Mouse (Mus musculus): ENCODE measurements around the gene Ednrb. TPM values are rescaled to one million over a fixed set of nuclear protein-coding genes. Genes with fewer than 3 reads are reported as not detected.

The Ednrb gene
- polyA plus RNA-seq, 1 experiment from 2014 or later, result 72.2 TPM

DNA sequence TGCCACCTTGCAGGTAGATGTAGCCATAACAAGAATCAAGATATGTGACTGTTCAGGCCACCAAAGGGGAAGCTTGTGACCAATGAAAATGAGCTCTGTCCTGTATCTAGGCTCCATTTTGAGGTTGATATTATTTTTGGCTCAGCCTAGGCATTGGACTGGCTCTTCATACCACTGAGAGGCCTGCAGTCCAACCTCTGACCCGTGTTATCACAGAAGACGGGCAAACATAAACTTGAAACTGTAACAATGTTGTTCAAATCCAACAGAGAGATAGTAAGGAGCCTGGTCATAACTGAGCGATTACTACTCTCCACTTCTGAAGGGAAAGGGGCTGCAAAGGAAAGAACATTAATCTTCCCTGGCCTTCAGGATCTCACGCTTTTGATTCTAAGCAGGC is 11.7 kb downstream of the Ednrb start:
- Histone ChIP-seq H3K27ac (ENCODE audit: low read length) (no peak overlapping the region), H3K4me2 (ENCODE audit: low read depth, low read length) (no peak overlapping the region), H3K4me1 (ENCODE audit: control insufficient read depth, insufficient read depth, low read length) (no peaks in the 10 kb centered on the region), H3K4me3 (ENCODE audit: low read length) (no peak overlapping the region), H3K9me3 (replicated peaks; ENCODE audit: control insufficient read depth, low read length) (no peaks in the 10 kb centered on the region), H3K36me3 (ENCODE audit: control insufficient read depth, insufficient read depth) (no peaks in the 10 kb centered on the region), H3K9ac (ENCODE audit: low read length) (no peak overlapping the region), H3K27me3 (ENCODE audit: control insufficient read depth, insufficient read depth, low read length) (no peaks in the 10 kb centered on the region)
- WGBS, result 43% methylated on average over 4 of the region's 4 CpGs
- peak; percentile 71 for ATAC-seq (replicated peaks; ENCODE audit: extremely low read depth, insufficient read depth, low FRiP score)

DNA sequence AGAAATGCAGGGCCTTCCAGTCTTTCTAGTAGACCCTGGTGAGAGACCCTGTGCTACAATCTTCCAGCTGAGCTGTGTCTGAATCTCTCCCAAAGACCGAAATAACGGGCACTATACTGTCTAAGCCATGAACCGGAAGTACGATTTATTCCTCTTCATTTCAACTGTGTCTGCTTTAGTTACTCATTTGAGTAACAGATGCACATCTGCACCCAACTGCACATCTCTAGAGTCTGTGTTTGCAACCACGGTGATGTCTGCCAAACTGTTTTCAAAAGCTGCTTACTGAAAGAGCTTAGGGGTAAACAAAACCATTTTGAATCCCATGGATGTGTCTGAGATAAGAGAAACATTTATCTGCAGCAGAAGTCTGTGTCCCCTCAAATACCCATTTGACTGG is 13.2 kb downstream of the Ednrb start:
- WGBS, result 65% methylated on average over 5 of the region's 5 CpGs
- H3K27ac ChIP-seq (ENCODE audit: low read length), result no peak overlapping the region
- no peak overlapping the region for H3K4me3 ChIP-seq (ENCODE audit: low read length)
- H3K4me1 ChIP-seq (ENCODE audit: control insufficient read depth, insufficient read depth, low read length), result no peaks in the 10 kb centered on the region
- no peaks in the 10 kb centered on the region for H3K36me3 ChIP-seq (ENCODE audit: control insufficient read depth, insufficient read depth)
- no peak for ATAC-seq (replicated peaks; ENCODE audit: extremely low read depth, insufficient read depth, low FRiP score)
- H3K9ac ChIP-seq (ENCODE audit: low read length), result no peak overlapping the region
- no peaks in the 10 kb centered on the region for H3K27me3 ChIP-seq (ENCODE audit: control insufficient read depth, insufficient read depth, low read length)
- no peaks in the 10 kb centered on the region for H3K9me3 ChIP-seq (replicated peaks; ENCODE audit: control insufficient read depth, low read length)
- H3K4me2 ChIP-seq (ENCODE audit: low read depth, low read length), result no peak overlapping the region

DNA sequence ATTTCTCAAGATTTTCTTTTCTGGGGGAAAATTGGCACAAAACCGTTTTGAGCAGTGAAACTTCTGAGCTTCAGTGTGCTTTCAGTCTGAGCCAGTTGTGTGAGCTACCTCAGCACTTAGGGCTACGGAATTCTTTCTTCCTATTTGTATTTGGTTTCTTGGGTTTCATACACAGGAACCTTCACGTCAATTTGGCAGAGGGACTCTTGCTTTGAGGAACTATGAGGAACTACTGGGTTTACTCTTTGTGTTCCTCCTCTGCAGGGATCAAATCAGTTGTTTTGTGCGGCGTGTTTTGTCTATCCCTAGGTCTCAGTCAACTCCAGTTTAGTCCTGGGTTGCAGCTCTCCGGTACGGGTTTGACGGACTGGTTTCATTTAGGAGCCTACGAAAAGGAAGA is 17.9 kb downstream of the Ednrb start:
- H3K27ac ChIP-seq (ENCODE audit: low read length), result no peak overlapping the region
- no peak overlapping the region for H3K4me2 ChIP-seq (ENCODE audit: low read depth, low read length)
- no peaks in the 10 kb centered on the region for H3K4me1 ChIP-seq (ENCODE audit: control insufficient read depth, insufficient read depth, low read length)
- no peaks in the 10 kb centered on the region for H3K36me3 ChIP-seq (ENCODE audit: control insufficient read depth, insufficient read depth)
- H3K4me3 ChIP-seq (ENCODE audit: low read length), result no peak overlapping the region
- no peaks in the 10 kb centered on the region for H3K9me3 ChIP-seq (replicated peaks; ENCODE audit: control insufficient read depth, low read length)
- no peaks in the 10 kb centered on the region for H3K27me3 ChIP-seq (ENCODE audit: control insufficient read depth, insufficient read depth, low read length)
- no peak for ATAC-seq (replicated peaks; ENCODE audit: extremely low read depth, insufficient read depth, low FRiP score)
- no peak overlapping the region for H3K9ac ChIP-seq (ENCODE audit: low read length)
- 83% methylated on average over 9 of the region's 9 CpGs for WGBS

DNA sequence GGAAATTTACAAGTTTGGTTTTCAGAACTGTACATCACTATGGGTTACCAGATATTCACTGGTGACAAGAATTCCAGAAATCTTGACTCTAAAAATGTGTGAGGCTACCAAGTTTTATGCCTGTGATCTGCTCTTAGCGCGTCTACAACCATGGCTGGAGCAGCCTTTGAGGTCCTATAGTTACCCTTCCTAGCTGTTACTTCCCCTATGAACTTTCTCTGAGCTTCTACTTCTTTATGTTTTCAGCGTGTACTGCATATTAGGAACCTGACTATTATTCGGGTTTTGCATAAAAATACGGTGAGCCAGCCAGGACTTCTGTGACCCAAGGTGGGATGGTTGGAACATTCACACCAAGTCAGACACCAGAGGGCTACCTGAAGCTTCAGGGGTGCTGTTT is 18.3 kb downstream of the Ednrb start:
- no peaks in the 10 kb centered on the region for H3K9me3 ChIP-seq (replicated peaks; ENCODE audit: control insufficient read depth, low read length)
- H3K27ac ChIP-seq (ENCODE audit: low read length), result no peak overlapping the region
- H3K4me2 ChIP-seq (ENCODE audit: low read depth, low read length), result no peak overlapping the region
- H3K9ac ChIP-seq (ENCODE audit: low read length), result no peak overlapping the region
- no peaks in the 10 kb centered on the region for H3K4me1 ChIP-seq (ENCODE audit: control insufficient read depth, insufficient read depth, low read length)
- 89% methylated on average over 5 of the region's 5 CpGs for WGBS
- H3K36me3 ChIP-seq (ENCODE audit: control insufficient read depth, insufficient read depth), result no peaks in the 10 kb centered on the region
- no peak overlapping the region for H3K4me3 ChIP-seq (ENCODE audit: low read length)
- no peak for ATAC-seq (replicated peaks; ENCODE audit: extremely low read depth, insufficient read depth, low FRiP score)
- H3K27me3 ChIP-seq (ENCODE audit: control insufficient read depth, insufficient read depth, low read length), result no peaks in the 10 kb centered on the region

DNA sequence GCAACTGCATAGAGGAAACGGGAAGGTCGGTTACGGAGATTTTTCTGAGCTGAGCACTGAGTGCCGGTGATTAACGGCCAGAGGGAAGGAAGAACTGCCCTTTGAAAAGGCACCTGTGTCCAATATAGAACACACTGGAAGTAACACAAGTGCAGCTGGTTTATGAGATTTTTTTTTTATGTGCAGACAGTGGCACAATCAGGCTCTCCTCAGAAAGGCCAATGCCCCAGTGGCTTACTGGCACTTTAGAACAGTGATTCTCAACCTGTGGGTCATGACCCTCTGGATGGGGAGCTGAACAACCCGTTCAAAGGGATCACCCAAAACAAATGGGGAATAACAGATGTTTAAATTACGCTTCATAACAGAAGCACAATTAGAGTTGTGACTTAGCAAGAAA is 20.7 kb downstream of the Ednrb start:
- WGBS, result 69% methylated on average over 7 of the region's 7 CpGs
- Histone ChIP-seq H3K27me3 (ENCODE audit: control insufficient read depth, insufficient read depth, low read length) (no peaks in the 10 kb centered on the region), H3K4me1 (ENCODE audit: control insufficient read depth, insufficient read depth, low read length) (no peaks in the 10 kb centered on the region), H3K9me3 (replicated peaks; ENCODE audit: control insufficient read depth, low read length) (no peaks in the 10 kb centered on the region), H3K4me3 (ENCODE audit: low read length) (no peak overlapping the region), H3K36me3 (ENCODE audit: control insufficient read depth, insufficient read depth) (no peaks in the 10 kb centered on the region), H3K27ac (ENCODE audit: low read length) (no peak overlapping the region), H3K9ac (ENCODE audit: low read length) (no peak overlapping the region), H3K4me2 (ENCODE audit: low read depth, low read length) (no peak overlapping the region)
- ATAC-seq (replicated peaks; ENCODE audit: extremely low read depth, insufficient read depth, low FRiP score), result no peak

DNA sequence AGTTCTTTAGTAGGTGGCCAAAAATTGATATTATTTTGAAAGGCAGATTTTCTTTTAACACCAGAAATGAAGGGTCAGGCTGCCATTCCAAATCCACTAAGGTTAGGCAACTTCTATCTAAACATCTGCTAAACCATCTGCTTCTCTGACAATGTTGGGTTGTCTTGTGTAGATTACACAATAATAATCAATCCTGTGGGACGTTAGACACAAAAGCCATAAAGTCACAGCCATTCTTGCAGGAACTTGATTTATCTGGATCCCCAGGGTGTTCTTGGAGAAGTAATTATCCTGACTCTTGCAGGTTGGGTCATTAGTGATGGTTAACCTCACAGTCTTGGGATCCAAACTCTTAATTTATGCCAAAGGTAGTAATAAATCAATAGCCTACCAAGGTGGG is 21.6 kb downstream of the Ednrb start:
- WGBS, result 68% methylated on average over 1 of the region's 1 CpGs
- H3K36me3 ChIP-seq (ENCODE audit: control insufficient read depth, insufficient read depth), result no peaks in the 10 kb centered on the region
- no peak for ATAC-seq (replicated peaks; ENCODE audit: extremely low read depth, insufficient read depth, low FRiP score)
- no peaks in the 10 kb centered on the region for H3K4me1 ChIP-seq (ENCODE audit: control insufficient read depth, insufficient read depth, low read length)
- H3K4me2 ChIP-seq (ENCODE audit: low read depth, low read length), result no peak overlapping the region
- no peak overlapping the region for H3K9ac ChIP-seq (ENCODE audit: low read length)
- H3K9me3 ChIP-seq (replicated peaks; ENCODE audit: control insufficient read depth, low read length), result no peaks in the 10 kb centered on the region
- no peaks in the 10 kb centered on the region for H3K27me3 ChIP-seq (ENCODE audit: control insufficient read depth, insufficient read depth, low read length)
- H3K4me3 ChIP-seq (ENCODE audit: low read length), result no peak overlapping the region
- H3K27ac ChIP-seq (ENCODE audit: low read length), result no peak overlapping the region

DNA sequence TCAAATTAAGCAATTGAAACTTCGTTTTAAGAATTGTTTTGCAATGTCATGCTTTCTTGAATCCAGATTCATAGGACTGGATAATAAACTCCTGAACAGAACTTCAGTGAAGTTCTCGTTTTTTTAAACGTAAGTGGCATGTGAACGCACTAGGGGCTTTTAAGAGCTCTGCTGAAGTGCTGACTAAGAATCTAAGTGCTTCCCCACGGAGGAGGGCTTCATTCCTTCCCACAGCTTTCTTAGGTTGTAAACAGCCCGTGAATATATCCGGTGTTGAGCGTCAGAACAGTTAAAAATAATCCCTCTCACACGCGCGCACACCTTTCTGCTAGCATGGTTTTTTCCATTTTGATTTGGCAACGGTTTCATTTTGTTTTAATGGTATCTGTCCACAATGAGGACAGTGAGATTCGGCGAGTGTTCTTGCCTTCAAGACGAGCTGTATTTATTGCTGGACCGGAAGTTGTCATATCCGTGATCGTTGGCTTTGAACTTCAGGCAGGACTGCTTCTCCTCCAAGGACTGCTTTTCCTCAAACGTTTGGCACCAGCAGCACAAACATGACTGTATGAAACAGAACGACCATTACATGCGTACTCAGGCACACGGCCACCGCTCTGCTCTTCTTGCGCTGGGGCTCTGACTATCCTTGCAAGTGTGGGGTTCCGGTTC is 27.4 kb downstream of the Ednrb start:
- Histone ChIP-seq H3K9ac (ENCODE audit: low read length) (no peak overlapping the region), H3K9me3 (replicated peaks; ENCODE audit: control insufficient read depth, low read length) (no peaks in the 10 kb centered on the region), H3K27me3 (ENCODE audit: control insufficient read depth, insufficient read depth, low read length) (no peaks in the 10 kb centered on the region), H3K27ac (ENCODE audit: low read length) (peak overlapping the region; percentile 55), H3K36me3 (ENCODE audit: control insufficient read depth, insufficient read depth) (no peaks in the 10 kb centered on the region), H3K4me2 (ENCODE audit: low read depth, low read length) (peak overlapping the region; percentile 34), H3K4me3 (ENCODE audit: low read length) (no peak overlapping the region; the same call in 1 of the 2 replicates), H3K4me1 (ENCODE audit: control insufficient read depth, insufficient read depth, low read length) (peaks cover 2% of the 10 kb centered on the region; the same call in 1 of the 2 replicates)
- ATAC-seq (replicated peaks; ENCODE audit: extremely low read depth, insufficient read depth, low FRiP score), result peak; percentile 66
- 48% methylated on average over 25 of the region's 25 CpGs for WGBS

DNA sequence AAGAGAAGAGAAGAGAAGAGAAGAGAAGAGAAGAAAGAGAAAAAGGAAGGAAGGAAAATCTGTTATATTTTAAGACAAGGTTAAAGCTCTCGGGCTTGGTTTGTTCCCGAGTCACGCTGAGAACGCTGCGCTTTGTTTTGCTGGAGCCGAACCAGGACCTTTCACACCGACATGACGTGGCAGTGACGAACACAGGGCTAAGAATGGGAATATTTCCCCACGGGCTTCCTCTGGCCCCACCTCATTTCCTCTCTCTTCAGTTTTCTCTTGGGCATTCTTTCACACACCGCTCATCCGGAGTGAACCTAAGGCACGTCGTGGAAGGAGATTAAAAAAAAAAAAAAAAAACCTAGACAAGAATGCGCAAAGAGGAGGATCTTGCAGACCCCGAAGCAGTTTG is 28.7 kb downstream of the Ednrb start:
- H3K4me2 ChIP-seq (ENCODE audit: low read depth, low read length), result peak overlapping the region; percentile 20; the same call in 1 of the 2 replicates
- no peaks in the 10 kb centered on the region for H3K9me3 ChIP-seq (replicated peaks; ENCODE audit: control insufficient read depth, low read length)
- WGBS, result 43% methylated on average over 16 of the region's 16 CpGs
- peak overlapping the region; percentile 12; the same call in 1 of the 2 replicates for H3K4me3 ChIP-seq (ENCODE audit: low read length)
- H3K27ac ChIP-seq (ENCODE audit: low read length), result peak overlapping the region; percentile 66
- peaks cover 2% of the 10 kb centered on the region; the same call in 1 of the 2 replicates for H3K4me1 ChIP-seq (ENCODE audit: control insufficient read depth, insufficient read depth, low read length)
- H3K27me3 ChIP-seq (ENCODE audit: control insufficient read depth, insufficient read depth, low read length), result no peaks in the 10 kb centered on the region
- no peak overlapping the region for H3K9ac ChIP-seq (ENCODE audit: low read length)
- ATAC-seq (replicated peaks; ENCODE audit: extremely low read depth, insufficient read depth, low FRiP score), result peak; percentile 72
- no peaks in the 10 kb centered on the region for H3K36me3 ChIP-seq (ENCODE audit: control insufficient read depth, insufficient read depth)

DNA sequence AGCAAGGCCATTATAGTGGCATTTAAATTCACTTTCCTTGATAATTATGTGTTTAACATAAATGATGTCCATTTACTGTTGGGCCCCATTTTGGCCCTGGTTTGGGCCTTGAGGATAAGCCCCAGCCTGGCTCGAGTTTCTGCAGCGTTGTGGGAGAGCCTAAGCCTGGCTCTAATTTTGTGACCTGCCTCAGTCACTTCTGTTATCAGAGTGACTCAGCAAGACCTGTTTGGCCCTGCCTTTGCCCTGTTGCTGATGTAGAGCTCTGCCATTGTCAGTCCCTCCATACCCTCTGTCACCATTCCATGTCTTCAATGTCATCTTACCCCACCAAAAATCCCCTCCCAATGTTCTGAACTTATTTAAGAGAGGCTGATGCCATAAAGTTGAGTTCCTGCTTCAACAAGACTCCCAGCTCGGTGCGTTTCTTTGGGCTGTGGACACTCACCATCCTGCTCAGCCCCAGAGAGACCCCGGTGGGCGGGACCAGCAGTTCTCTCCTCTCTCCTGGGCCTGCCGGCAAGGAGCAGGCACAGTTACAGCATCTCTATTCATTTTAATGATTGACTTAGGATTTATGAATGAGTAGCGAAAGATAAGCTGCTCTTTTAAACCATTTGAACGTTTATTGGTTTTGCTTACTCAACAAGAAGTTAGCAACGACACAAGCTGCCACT is 30.0 kb downstream of the Ednrb start:
- Histone ChIP-seq H3K9me3 (replicated peaks; ENCODE audit: control insufficient read depth, low read length) (no peaks in the 10 kb centered on the region), H3K27me3 (ENCODE audit: control insufficient read depth, insufficient read depth, low read length) (no peaks in the 10 kb centered on the region), H3K9ac (ENCODE audit: low read length) (no peak overlapping the region), H3K36me3 (ENCODE audit: control insufficient read depth, insufficient read depth) (no peaks in the 10 kb centered on the region), H3K4me2 (ENCODE audit: low read depth, low read length) (no peak overlapping the region), H3K4me3 (ENCODE audit: low read length) (no peak overlapping the region), H3K4me1 (ENCODE audit: control insufficient read depth, insufficient read depth, low read length) (peaks cover 2% of the 10 kb centered on the region; the same call in 1 of the 2 replicates), H3K27ac (ENCODE audit: low read length) (no peak overlapping the region)
- WGBS, result 57% methylated on average over 10 of the region's 10 CpGs
- ATAC-seq (replicated peaks; ENCODE audit: extremely low read depth, insufficient read depth, low FRiP score), result no peak
